Mouse (Mus musculus) frontal cortex, adult (tissue): ENCODE measurements at regions not wholly inside any gene's neighbourhood (a gene's known extent, or its start where the extent isn't known, plus 50 kb on each side); places are given as distances from the start of the nearest gene placed in this dataset.
"Not testable (repeated sequence)": the region's sequence is repeated elsewhere in the genome, so short reads cannot be mapped to it uniquely, and the experiment has no call there.

Experiments
- ATAC-seq: cut with Nextera tagmentation; 2 replicates; pipeline ENCODE4 v1.9.2; 2017; ENCODE audit warnings: mild to moderate bottlenecking, moderate library complexity, mixed read lengths; ENCODE audit not compliant: low TSS enrichment

- no peak for ATAC-seq
These were observed 266.9 kb upstream of the 4930578C19Rik start for GRCm38 (mm10) chrX:18727940-18728710.

DNA sequence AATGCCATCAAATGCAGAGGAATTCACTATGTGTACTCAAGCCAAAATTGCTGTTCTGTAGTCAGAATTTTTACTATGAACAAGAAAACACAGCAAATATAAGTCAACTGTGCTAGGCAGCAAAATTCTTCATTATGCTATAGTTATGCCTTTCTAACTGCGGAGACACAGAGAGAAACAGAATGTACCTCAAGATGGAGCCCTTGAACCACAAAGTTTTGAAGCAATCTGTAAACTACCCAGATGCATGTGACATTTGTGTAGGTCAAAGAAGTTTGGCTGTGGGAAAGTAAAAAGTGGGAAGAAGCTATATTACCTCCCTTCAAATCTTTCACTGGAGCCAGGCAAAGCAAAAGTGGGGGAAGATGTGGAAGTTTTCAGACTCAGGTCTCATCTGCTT is 226.0 kb upstream of the 4930578C19Rik start:
- ATAC-seq: peak; percentile 84

GRCm38 (mm10) chrX:18667251-18667650 is 206.1 kb upstream of the 4930578C19Rik start:
- not testable (repeated sequence) for ATAC-seq

- ATAC-seq: no peak
These were observed 201.9 kb upstream of the 4930578C19Rik start for GRCm38 (mm10) chrX:18663101-18663500.

DNA sequence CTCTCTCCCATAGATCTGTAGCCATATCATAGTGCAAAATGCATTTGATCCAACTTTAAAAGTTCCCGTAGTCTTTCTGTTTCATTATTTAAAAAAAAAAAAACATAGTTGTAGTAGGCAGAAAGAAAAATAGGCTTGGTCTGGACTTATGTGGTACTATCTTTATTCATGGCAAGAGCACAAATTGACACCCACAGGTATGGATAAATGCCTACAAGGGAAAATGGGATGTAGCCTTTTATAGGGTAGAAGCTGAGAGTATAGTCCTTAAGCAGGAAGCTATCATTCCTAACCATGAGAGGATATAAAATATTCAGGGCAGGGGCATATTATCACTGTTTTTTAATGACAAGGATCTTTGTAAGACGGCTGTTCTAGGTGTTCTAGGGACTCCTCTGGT is 157.4 kb upstream of the 4930578C19Rik start:
- peak; percentile 90 for ATAC-seq
